Mouse (Mus musculus) liver, adult (tissue): ENCODE data around the gene Dclre1b.

Source experiments
- GATA4 ChIP-seq: IDR thresholded peaks from 2 replicates; pipeline ENCODE4 v1.6.1; 2014; ENCODE audit warnings: mild to moderate bottlenecking, low read length; ENCODE audit not compliant: insufficient replicate concordance

The Dclre1b gene

GRCm38 (mm10) chr3:103831146-103831545 is 21.9 kb upstream of the Dclre1b start:
- no peak for TF ChIP-seq GATA4

- TF ChIP-seq GATA4, result no peak
These were observed 19.8 kb upstream of the Dclre1b start for GRCm38 (mm10) chr3:103829036-103829435.

- TF ChIP-seq GATA4, result no peak
These were observed 18.3 kb upstream of the Dclre1b start for GRCm38 (mm10) chr3:103827548-103827947.

- no peak for TF ChIP-seq GATA4
These were observed 1.7 kb upstream of the Dclre1b start for GRCm38 (mm10) chr3:103810967-103811366.

GRCm38 (mm10) chr3:103809799-103810150 is 531 bp upstream of the Dclre1b start:
- TF ChIP-seq GATA4, result no peak

- TF ChIP-seq GATA4, result no peak
These were observed 3.6 kb downstream of the Dclre1b start for GRCm38 (mm10) chr3:103805671-103806070.

- TF ChIP-seq GATA4, result no peak
These were observed 6.4 kb downstream of the Dclre1b start for GRCm38 (mm10) chr3:103802861-103803260.

GRCm38 (mm10) chr3:103801631-103802531 is 7.4 kb downstream of the Dclre1b start:
- TF ChIP-seq GATA4, result peak; percentile 86; the same call in 1 of the 2 replicates

- TF ChIP-seq GATA4, result no peak
These were observed 9.7 kb downstream of the Dclre1b start for GRCm38 (mm10) chr3:103799507-103799906.

GRCm38 (mm10) chr3:103796389-103796788 is 12.9 kb downstream of the Dclre1b start:
- TF ChIP-seq GATA4, result no peak

- TF ChIP-seq GATA4, result no peak
These were observed 16.7 kb downstream of the Dclre1b start for GRCm38 (mm10) chr3:103792566-103792965.

- TF ChIP-seq GATA4, result peak; percentile 32; the same call in 1 of the 2 replicates
These were observed 17.8 kb downstream of the Dclre1b start, which contains the start of gene Hipk1 for GRCm38 (mm10) chr3:103791230-103792110. Gene Hipk1, minus strand, starts transcription at chr3:103791563.

- TF ChIP-seq GATA4, result no peak
These were observed 18.7 kb downstream of the Dclre1b start for GRCm38 (mm10) chr3:103790346-103791145.

- peak; percentile 35; the same call in 1 of the 2 replicates for TF ChIP-seq GATA4
These were observed 19.3 kb downstream of the Dclre1b start for GRCm38 (mm10) chr3:103789891-103790345.

GRCm38 (mm10) chr3:103789096-103789495 is 20.1 kb downstream of the Dclre1b start:
- no peak for TF ChIP-seq GATA4
